In genomic region chr12:55415762-55416161, GRCm38 (mm10) we compare ENCODE assay signal across 21 mouse cellular contexts. TPM values are rescaled to one million over a fixed set of nuclear protein-coding genes. Genes with fewer than 3 reads are reported as not detected.
DNase-seq lines count a peak whose midpoint lies in the region; ATAC-seq and TF ChIP-seq lines count a peak whose summit lies in the region.
"Had no signal": no experiment of that assay in that cellular context is flagged by ENCODE, and none has a peak within 500 bp of the region (broad histone marks: within the 10 kb centered on the region; RNA-seq: fewer than 3 reads in every experiment).

No protein-coding gene starts in this region.

- no peaks in the 10 kb centered on the region for H3K4me1 ChIP-seq in kidney, embryonic 16.5 days (ENCODE audit: insufficient read depth, low read length)
- H3K4me1 ChIP-seq in intestine, postnatal 0 days (replicated peaks; ENCODE audit: control insufficient read depth, insufficient read depth, low read length) = 0 out of 2 replicates have a peak, but pooled peaks cover 7% of the 10 kb centered on the region
- 0 out of 2 replicates have a peak, but pooled peaks cover 3% of the 10 kb centered on the region for H3K4me1 ChIP-seq in liver, postnatal 0 days (ENCODE audit: insufficient read depth)
- H3K4me1 ChIP-seq: embryonic facial prominence, embryonic 10.5 days; hindbrain, embryonic 10.5 days; liver, embryonic 13.5 days; midbrain, embryonic 15.5 days had no signal

- TF ChIP-seq EP300 in liver, postnatal 0 days (IDR thresholded peaks at IDR 0.05; ENCODE audit: low read depth) = peak; percentile 12; the same call in 1 of the 2 replicates

- H3K27ac ChIP-seq in kidney, embryonic 16.5 days (ENCODE audit: low read length) = no peak overlapping the region
- H3K27ac ChIP-seq in intestine, postnatal 0 days (ENCODE audit: low read depth, low read length) = peak overlapping the region; percentile 41; the same call in 1 of the 2 replicates
- H3K27ac ChIP-seq in liver, postnatal 0 days (ENCODE audit: low read depth) = peak overlapping the region; percentile 60
- H3K27ac ChIP-seq: embryonic facial prominence, embryonic 10.5 days; hindbrain, embryonic 10.5 days; hindbrain, postnatal 0 days; layer of hippocampus, adult 2 months; liver, embryonic 13.5 days; midbrain, embryonic 15.5 days had no signal

- H3K36me3 ChIP-seq in kidney, embryonic 16.5 days (ENCODE audit: insufficient read depth, low read length) = peaks cover 74% of the 10 kb centered on the region
- H3K36me3 ChIP-seq in intestine, postnatal 0 days (ENCODE audit: control insufficient read depth, insufficient read depth) = peaks cover 74% of the 10 kb centered on the region
- peaks cover 54% of the 10 kb centered on the region for H3K36me3 ChIP-seq in liver, postnatal 0 days (replicated peaks; ENCODE audit: insufficient read depth, low read length)

- no peak overlapping the region for H3K4me3 ChIP-seq in kidney, embryonic 16.5 days (ENCODE audit: low read length)
- no peak overlapping the region for H3K4me3 ChIP-seq in intestine, postnatal 0 days (ENCODE audit: low read depth, low read length)
- no peak overlapping the region for H3K4me3 ChIP-seq in liver, postnatal 0 days (ENCODE audit: low read depth, low read length)
- H3K4me3 ChIP-seq: embryonic facial prominence, embryonic 10.5 days; hindbrain, embryonic 10.5 days; layer of hippocampus, adult 2 months; liver, embryonic 13.5 days; midbrain, embryonic 15.5 days; myocyte had no signal

- peak; percentile 75 for DNase-seq in kidney, adult 18-20 months
- DNase-seq in lung, postnatal 36 days = peak; percentile 37
- no peak for DNase-seq in lung, postnatal 10 days
- DNase-seq in liver, postnatal 0 days = peak; percentile 54
- no peak for DNase-seq in layer of hippocampus, postnatal 10 days (ENCODE audit: low spot score in 2 of 2)
- DNase-seq: cerebellum, adult 9-10 months; gastrocnemius, postnatal 14 days; left cerebral cortex, postnatal 4 days; liver, embryonic 13.5 days; lung, postnatal 14 days; thymus, adult 18-20 months; thymus, postnatal 4 days had no signal

- no peak for TF ChIP-seq CTCF in intestine, postnatal 0 days (IDR thresholded peaks at IDR 0.05; ENCODE audit: low read depth)
- no peak for TF ChIP-seq CTCF in liver, postnatal 0 days (IDR thresholded peaks at IDR 0.05; ENCODE audit: low read depth)

- ATAC-seq in kidney, embryonic 16.5 days (ENCODE audit: low FRiP score, low TSS enrichment) = no peak
- ATAC-seq in intestine, postnatal 0 days = peak; percentile 61
- peak; percentile 91 for ATAC-seq in liver, postnatal 0 days
- ATAC-seq in granulocyte monocyte progenitor cell, adult 5-6 weeks (replicated peaks; ENCODE audit: poor library complexity, severe bottlenecking) = no peak
- ATAC-seq: hindbrain, postnatal 0 days; midbrain, embryonic 15.5 days had no signal

- 48% methylated on average over 1 of the region's 1 CpGs for WGBS in kidney, embryonic 16.5 days
- 5% methylated on average over 1 of the region's 1 CpGs for WGBS in intestine, postnatal 0 days
- 62% methylated on average over 1 of the region's 1 CpGs for WGBS in liver, postnatal 0 days (ENCODE audit: insufficient replicate concordance)

- no peak overlapping the region for H3K9ac ChIP-seq in kidney, embryonic 16.5 days (replicated peaks; ENCODE audit: low read length)
- H3K9ac ChIP-seq in intestine, postnatal 0 days (ENCODE audit: low read depth, low read length) = no peak overlapping the region
- no peak overlapping the region for H3K9ac ChIP-seq in liver, postnatal 0 days (replicated peaks)
- H3K9ac ChIP-seq: liver, embryonic 13.5 days; midbrain, embryonic 15.5 days had no signal

- no peak overlapping the region for H3K4me2 ChIP-seq in kidney, embryonic 16.5 days (replicated peaks; ENCODE audit: low read depth, low read length)
- no peak overlapping the region for H3K4me2 ChIP-seq in intestine, postnatal 0 days (replicated peaks; ENCODE audit: low read depth)
- H3K4me2 ChIP-seq in liver, postnatal 0 days (ENCODE audit: low read depth, low read length) = no peak overlapping the region
- H3K4me2 ChIP-seq: liver, embryonic 13.5 days; midbrain, embryonic 15.5 days had no signal

- no peaks in the 10 kb centered on the region for H3K9me3 ChIP-seq in kidney, embryonic 16.5 days (ENCODE audit: low read length)
- H3K9me3 ChIP-seq in intestine, postnatal 0 days (ENCODE audit: control insufficient read depth) = no peaks in the 10 kb centered on the region
- H3K9me3 ChIP-seq in liver, postnatal 0 days (ENCODE audit: low read length) = no peaks in the 10 kb centered on the region
- H3K9me3 ChIP-seq: liver, embryonic 13.5 days; midbrain, embryonic 15.5 days had no signal

- H3K27me3 ChIP-seq in kidney, embryonic 16.5 days (ENCODE audit: insufficient read depth, low read length) = no peaks in the 10 kb centered on the region
- H3K27me3 ChIP-seq in intestine, postnatal 0 days (replicated peaks; ENCODE audit: control insufficient read depth, insufficient read depth, low read length) = no peaks in the 10 kb centered on the region
- H3K27me3 ChIP-seq in liver, postnatal 0 days (ENCODE audit: insufficient read depth, low read length) = no peaks in the 10 kb centered on the region
- H3K27me3 ChIP-seq: liver, embryonic 13.5 days; midbrain, embryonic 15.5 days had no signal

RNA-seq across cellular contexts. Expression of gene Psma6, which starts 31.7 kb away (rescaled TPM):
- 409 and 418 TPM in 2 replicates for polyA plus RNA-seq in kidney, embryonic 16.5 days (2015; fragmentation: Nextera tagmentation; extraction: Ambion mirVana)
- 279 and 292 TPM in 2 replicates for polyA plus RNA-seq in intestine, postnatal 0 days (2015; fragmentation: Nextera tagmentation; extraction: Ambion mirVana)
- 177 and 184 TPM in 2 replicates for polyA plus RNA-seq in liver, postnatal 0 days (2015; fragmentation: Nextera tagmentation; extraction: Ambion mirVana)
- 100 to 1,000 TPM; 167 to 168 TPM for total RNA-seq in layer of hippocampus, postnatal 10 days (2021)
- 302 and 383 TPM in 2 replicates for total RNA-seq in granulocyte monocyte progenitor cell, adult 5-6 weeks (2014; fragmentation: Nextera tagmentation)
- total RNA-seq in granulocyte monocyte progenitor cell, adult 5-6 weeks (2017) = 365 and 381 TPM in 2 replicates

Comparison
In these comparisons a context has a peak if more than half of its experiments do, and no peak if none do; other contexts are left out.
1. DNase-seq: peak in kidney, adult 18-20 months (single experiment), lung, postnatal 36 days (single experiment) and liver, postnatal 0 days (single experiment); none in lung, postnatal 10 days (single experiment) and layer of hippocampus, postnatal 10 days (0 of 2).
2. ATAC-seq: peak in intestine, postnatal 0 days (single experiment) and liver, postnatal 0 days (single experiment); none in kidney, embryonic 16.5 days (single experiment) and granulocyte monocyte progenitor cell, adult 5-6 weeks (single experiment).